Mouse (Mus musculus): ENCODE results near the gene Gm20671. TPM values are rescaled to one million over a fixed set of nuclear protein-coding genes. Genes with fewer than 3 reads are reported as not detected.

Gene Gm20671
- total and polyA plus RNA-seq, 2 experiments from 2014 or later = 0.88 TPM; not detected in 1

DNA sequence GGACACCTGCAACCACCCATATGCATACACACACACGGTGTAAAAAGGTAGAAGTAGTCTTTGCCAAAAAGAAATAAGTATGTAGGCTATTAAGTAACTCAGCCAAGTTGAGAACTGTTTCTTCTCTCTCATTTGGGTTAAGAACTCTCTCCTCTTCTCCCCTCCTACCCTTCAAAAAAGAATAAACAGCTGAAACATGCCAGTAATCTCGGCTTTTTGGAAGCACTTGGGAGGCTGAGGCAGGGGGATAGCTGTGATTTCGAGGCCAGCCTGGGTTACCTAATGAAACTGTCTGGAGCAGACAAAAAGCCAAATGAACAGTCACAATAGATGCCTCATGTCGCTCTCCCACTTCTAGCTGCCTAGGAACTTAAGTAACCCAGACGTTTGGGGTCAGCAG, 42.2 kb downstream of the Gm20671 start:
- no peak for DNase-seq (ENCODE audit: low spot score)
- Histone ChIP-seq H3K9me3 (replicated peaks; ENCODE audit: control insufficient read depth, low read length) (no peaks in the 10 kb centered on the region), H3K27ac (ENCODE audit: low read depth) (no peak overlapping the region), H3K4me3 (ENCODE audit: low read depth, low read length) (peak overlapping the region; percentile 92), H3K4me2 (ENCODE audit: low read depth, low read length) (peak overlapping the region; percentile 90), H3K27me3 (ENCODE audit: control insufficient read depth, insufficient read depth, low read length) (no peaks in the 10 kb centered on the region), H3K9ac (replicated peaks; ENCODE audit: low read depth, low read length) (peak overlapping the region; percentile 80), H3K36me3 (replicated peaks; ENCODE audit: control insufficient read depth, insufficient read depth, low read length) (peaks cover 4% of the 10 kb centered on the region; the same call in 1 of the 2 replicates), H3K4me1 (ENCODE audit: control insufficient read depth, insufficient read depth) (peaks cover 4% of the 10 kb centered on the region; the same call in 1 of the 2 replicates)
- 18% methylated on average over 5 of the region's 5 CpGs for WGBS
- TF ChIP-seq CTCF (IDR thresholded peaks at IDR 0.05; ENCODE audit: low read depth) (no peak), EP300 (IDR thresholded peaks at IDR 0.05; ENCODE audit: low read depth) (no peak)
- ATAC-seq (ENCODE audit: insufficient read depth, low read depth) = no peak

GRCm38 (mm10) chr5:32781596-32781995, 45.3 kb downstream of the Gm20671 start:
- Histone ChIP-seq H3K27ac (ENCODE audit: low read depth) (no peak overlapping the region), H3K9me3 (replicated peaks; ENCODE audit: control insufficient read depth, low read length) (no peaks in the 10 kb centered on the region), H3K9ac (replicated peaks; ENCODE audit: low read depth, low read length) (no peak overlapping the region), H3K4me1 (ENCODE audit: control insufficient read depth, insufficient read depth) (peaks cover 4% of the 10 kb centered on the region; the same call in 1 of the 2 replicates), H3K4me2 (ENCODE audit: low read depth, low read length) (no peak overlapping the region), H3K4me3 (ENCODE audit: low read depth, low read length) (no peak overlapping the region), H3K36me3 (replicated peaks; ENCODE audit: control insufficient read depth, insufficient read depth, low read length) (no peaks in the 10 kb centered on the region), H3K27me3 (ENCODE audit: control insufficient read depth, insufficient read depth, low read length) (no peaks in the 10 kb centered on the region)
- ATAC-seq (ENCODE audit: insufficient read depth, low read depth) (no peak), DNase-seq (ENCODE audit: low spot score) (no peak)
- 89% methylated on average over 5 of the region's 5 CpGs for WGBS
- no peak for TF ChIP-seq EP300 (IDR thresholded peaks at IDR 0.05; ENCODE audit: low read depth)
- TF ChIP-seq CTCF (IDR thresholded peaks at IDR 0.05; ENCODE audit: low read depth) = no peak

DNA sequence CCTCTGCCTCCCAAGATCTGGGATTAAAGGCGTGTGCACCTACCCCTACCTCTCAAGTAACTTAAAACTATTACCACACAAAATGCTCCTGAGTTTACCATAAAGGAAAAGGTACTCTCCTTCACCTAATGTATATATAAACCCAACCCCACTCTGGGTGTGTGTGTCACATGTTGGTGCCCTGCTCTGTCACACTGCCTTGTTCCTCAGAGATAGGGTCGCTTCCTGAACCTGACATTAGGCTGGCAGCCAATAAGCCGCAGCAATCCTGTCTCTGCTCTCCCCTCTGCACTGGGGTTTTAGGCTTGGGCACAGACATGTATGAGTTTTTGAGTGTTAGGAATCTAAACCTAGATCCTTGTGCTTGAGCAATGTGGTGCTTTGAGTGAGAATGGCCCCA, 48.7 kb downstream of the Gm20671 start:
- ATAC-seq (ENCODE audit: insufficient read depth, low read depth) = no peak
- DNase-seq (ENCODE audit: low spot score) = no peak
- no peak overlapping the region for H3K4me2 ChIP-seq (ENCODE audit: low read depth, low read length)
- H3K9me3 ChIP-seq (replicated peaks; ENCODE audit: control insufficient read depth, low read length) = no peaks in the 10 kb centered on the region
- 64% methylated on average over 3 of the region's 3 CpGs for WGBS
- no peak overlapping the region for H3K27ac ChIP-seq (ENCODE audit: low read depth)
- H3K4me1 ChIP-seq (ENCODE audit: control insufficient read depth, insufficient read depth) = no peaks in the 10 kb centered on the region
- TF ChIP-seq CTCF (IDR thresholded peaks at IDR 0.05; ENCODE audit: low read depth) = no peak
- no peak for TF ChIP-seq EP300 (IDR thresholded peaks at IDR 0.05; ENCODE audit: low read depth)
- no peak overlapping the region for H3K4me3 ChIP-seq (ENCODE audit: low read depth, low read length)
- no peaks in the 10 kb centered on the region for H3K27me3 ChIP-seq (ENCODE audit: control insufficient read depth, insufficient read depth, low read length)
- H3K9ac ChIP-seq (replicated peaks; ENCODE audit: low read depth, low read length) = no peak overlapping the region
- H3K36me3 ChIP-seq (replicated peaks; ENCODE audit: control insufficient read depth, insufficient read depth, low read length) = peaks cover 11% of the 10 kb centered on the region; the same call in 1 of the 2 replicates

DNA sequence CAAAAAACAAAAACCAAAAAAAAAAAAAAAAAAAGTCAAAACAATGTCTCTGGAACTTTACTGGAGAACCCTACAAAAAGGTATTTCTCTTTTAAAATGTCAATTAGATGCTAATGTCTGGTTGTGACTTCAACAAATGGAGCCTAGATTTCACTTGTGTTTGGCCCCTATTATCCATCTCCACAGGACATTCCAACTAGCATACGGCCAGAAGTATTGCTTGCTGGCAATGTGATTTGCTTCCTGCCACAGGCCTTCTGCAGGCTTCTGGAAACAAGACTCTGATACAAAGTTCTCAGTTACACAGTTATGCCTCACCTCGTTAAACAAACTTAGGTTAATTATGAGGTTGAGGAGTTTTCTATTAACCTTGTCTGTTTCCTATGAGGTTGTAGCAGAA, 54.5 kb downstream of the Gm20671 start:
- WGBS = 85% methylated on average over 2 of the region's 2 CpGs
- no peak for TF ChIP-seq CTCF (IDR thresholded peaks at IDR 0.05; ENCODE audit: low read depth)
- no peak for TF ChIP-seq EP300 (IDR thresholded peaks at IDR 0.05; ENCODE audit: low read depth)
- ATAC-seq (ENCODE audit: insufficient read depth, low read depth) (no peak), DNase-seq (ENCODE audit: low spot score) (no peak)
- Histone ChIP-seq H3K4me3 (ENCODE audit: low read depth, low read length) (no peak overlapping the region), H3K4me2 (ENCODE audit: low read depth, low read length) (no peak overlapping the region), H3K9me3 (replicated peaks; ENCODE audit: control insufficient read depth, low read length) (no peaks in the 10 kb centered on the region), H3K36me3 (replicated peaks; ENCODE audit: control insufficient read depth, insufficient read depth, low read length) (peaks cover 15% of the 10 kb centered on the region; the same call in 1 of the 2 replicates), H3K27me3 (ENCODE audit: control insufficient read depth, insufficient read depth, low read length) (no peaks in the 10 kb centered on the region), H3K9ac (replicated peaks; ENCODE audit: low read depth, low read length) (no peak overlapping the region), H3K27ac (ENCODE audit: low read depth) (no peak overlapping the region), H3K4me1 (ENCODE audit: control insufficient read depth, insufficient read depth) (no peaks in the 10 kb centered on the region)

GRCm38 (mm10) chr5:32767636-32768373, 59.1 kb downstream of the Gm20671 start:
- no peaks in the 10 kb centered on the region for H3K4me1 ChIP-seq (ENCODE audit: control insufficient read depth, insufficient read depth)
- H3K4me2 ChIP-seq (ENCODE audit: low read depth, low read length) = no peak overlapping the region
- H3K9me3 ChIP-seq (replicated peaks; ENCODE audit: control insufficient read depth, low read length) = no peaks in the 10 kb centered on the region
- DNase-seq (ENCODE audit: low spot score) = no peak
- TF ChIP-seq EP300 (IDR thresholded peaks at IDR 0.05; ENCODE audit: low read depth) (no peak), CTCF (IDR thresholded peaks at IDR 0.05; ENCODE audit: low read depth) (no peak)
- H3K27ac ChIP-seq (ENCODE audit: low read depth) = no peak overlapping the region
- H3K9ac ChIP-seq (replicated peaks; ENCODE audit: low read depth, low read length) = no peak overlapping the region
- H3K4me3 ChIP-seq (ENCODE audit: low read depth, low read length) = no peak overlapping the region
- no peak for ATAC-seq (ENCODE audit: insufficient read depth, low read depth)
- H3K27me3 ChIP-seq (ENCODE audit: control insufficient read depth, insufficient read depth, low read length) = no peaks in the 10 kb centered on the region
- WGBS = 86% methylated on average over 4 of the region's 4 CpGs
- H3K36me3 ChIP-seq (replicated peaks; ENCODE audit: control insufficient read depth, insufficient read depth, low read length) = 0 out of 2 replicates have a peak, but pooled peaks cover 5% of the 10 kb centered on the region

All from heart, postnatal 0 days (tissue).